Mouse (Mus musculus): Measurements from ENCODE around the gene Cfc1.

- no peak for TF ChIP-seq CTCF (IDR thresholded peaks at IDR 0.05; ENCODE audit: low read depth)
- TF ChIP-seq EP300 (IDR thresholded peaks at IDR 0.05; ENCODE audit: low read depth), result no peak
Observed at GRCm38 (mm10) chr1:34536767-34537485, 1.5 kb downstream of the Cfc1 start.

Data from liver, postnatal 0 days (tissue).